Mouse (Mus musculus) spleen, adult 12 weeks (tissue): ENCODE measurements at regions not wholly inside any gene's neighbourhood (a gene's known extent, or its start where the extent isn't known, plus 50 kb on each side); places are given as distances from the start of the nearest gene placed in this dataset.
"Not testable (repeated sequence)": the region's sequence is repeated elsewhere in the genome, so short reads cannot be mapped to it uniquely, and the experiment has no call there.

Experiments
- DNase-seq: peaks from one replicate; pipeline ENCODE4 v3.0.0; 2022; ENCODE audit warnings: low spot score

- DNase-seq: not testable (repeated sequence)
Observed at GRCm38 (mm10) chr5:109842186-109842978, 80.8 kb upstream of the Gm15446 start.

DNA sequence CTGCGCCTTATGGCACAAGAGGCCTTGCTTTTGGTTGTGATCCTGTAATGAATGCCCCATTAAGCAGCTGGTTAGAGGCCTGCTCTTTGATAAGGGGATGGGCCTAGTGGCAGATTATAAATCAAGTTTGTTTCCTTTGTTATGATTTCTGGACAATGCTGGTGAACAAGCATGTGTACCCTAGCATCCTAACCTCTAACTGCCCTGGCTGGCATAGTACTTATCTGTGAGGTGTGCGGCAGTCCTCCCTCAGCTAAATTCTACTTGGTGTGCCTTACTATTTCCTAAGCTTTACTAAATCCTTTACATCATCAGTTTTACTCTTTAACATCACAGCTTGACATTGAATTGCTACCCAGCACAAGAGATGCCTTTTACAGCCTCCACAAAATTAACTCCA, 79.0 kb upstream of the Gm15446 start:
- not testable (repeated sequence) for DNase-seq

DNA sequence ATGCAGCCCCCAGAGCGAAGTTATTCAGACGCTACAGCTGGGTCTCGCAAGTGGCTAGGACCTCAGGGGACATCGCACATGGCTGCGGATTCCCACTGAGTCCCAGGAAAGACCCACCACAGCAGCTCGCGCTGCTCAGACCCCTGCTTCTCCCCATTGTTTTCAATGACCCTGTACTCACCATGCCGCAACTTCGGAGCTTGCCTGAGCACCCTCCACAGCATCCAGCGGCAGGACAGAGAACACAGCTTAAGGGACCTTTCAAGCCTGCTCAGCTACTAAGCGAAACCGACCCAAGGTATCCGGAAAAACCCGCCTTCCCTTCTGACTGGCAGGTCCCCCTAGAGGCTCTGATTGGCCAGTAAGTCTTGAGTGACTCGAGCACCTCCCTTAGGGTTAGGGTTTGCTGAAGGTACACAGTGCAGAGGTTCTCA, 78.4 kb upstream of the Gm15446 start:
- DNase-seq: peak; percentile 15

DNA sequence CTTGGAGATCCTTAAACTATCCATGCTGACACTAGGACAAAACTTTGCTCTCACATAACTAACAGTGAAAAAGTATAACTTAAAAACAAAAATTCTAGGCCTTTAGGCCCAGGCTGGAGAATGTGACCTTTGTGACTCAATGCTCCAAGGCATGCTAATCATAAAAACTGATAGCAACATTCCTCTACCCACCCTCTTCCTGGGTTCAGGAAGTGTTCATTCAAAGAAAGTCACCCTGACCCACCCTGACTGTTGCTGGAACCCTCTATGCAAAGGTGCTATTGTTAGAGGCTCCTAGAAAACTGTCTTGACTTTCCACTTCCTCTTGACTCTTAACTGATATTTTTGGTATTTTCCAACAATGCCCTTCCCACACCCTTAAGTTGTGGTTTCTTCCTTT, 72.0 kb upstream of the Gm15446 start:
- not testable (repeated sequence) for DNase-seq

DNA sequence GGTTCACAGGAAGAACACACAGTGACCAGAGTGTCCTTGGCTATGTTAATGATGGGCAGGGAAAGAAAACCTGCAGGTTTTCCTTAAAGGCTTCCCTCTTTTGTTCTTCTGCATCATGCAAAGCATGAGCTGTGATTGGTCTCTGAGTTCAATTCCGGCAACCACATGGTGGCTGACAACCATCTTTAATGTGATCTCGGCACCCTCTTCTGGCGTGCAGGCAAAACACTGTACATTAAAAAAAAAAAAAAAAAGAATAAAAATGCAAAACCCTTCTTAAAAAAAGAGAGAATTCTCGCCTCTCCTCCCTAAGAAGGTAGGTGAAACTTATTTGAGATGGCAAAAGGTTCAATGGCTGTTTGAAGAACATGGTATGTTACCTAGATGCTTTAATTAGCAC, 62.8 kb upstream of the Gm15446 start:
- no peak for DNase-seq

GRCm38 (mm10) chr5:109864517-109864916, 58.7 kb upstream of the Gm15446 start:
- DNase-seq: not testable (repeated sequence)

GRCm38 (mm10) chr5:109865628-109866027, 57.6 kb upstream of the Gm15446 start:
- DNase-seq: no peak

- DNase-seq: peak; percentile 74
Observed at GRCm38 (mm10) chr5:109866337-109867126, 56.7 kb upstream of the Gm15446 start.

DNA sequence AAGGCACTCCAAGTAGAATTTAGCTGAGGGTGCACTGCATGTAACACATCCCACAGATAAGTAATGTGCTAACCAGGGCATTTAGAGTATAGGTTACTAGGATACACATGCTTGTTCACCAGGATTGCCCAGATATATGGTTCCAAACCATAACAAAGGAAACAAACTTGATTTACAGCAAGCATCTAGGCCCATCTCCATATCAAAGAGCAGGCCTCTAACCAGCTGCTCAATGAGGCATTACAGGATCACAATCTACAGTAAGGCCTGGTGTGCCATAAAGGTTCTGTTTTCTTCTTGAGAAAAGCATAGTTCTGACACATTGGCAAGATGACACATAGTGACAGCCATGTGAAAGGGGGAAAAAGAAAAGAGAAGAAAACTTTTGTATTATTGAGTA, 56.0 kb upstream of the Gm15446 start:
- not testable (repeated sequence) for DNase-seq
